Mouse (Mus musculus) cerebellum, adult 9-10 months (tissue): ENCODE measurements around the gene Eml1.

Source experiments
- DNase-seq: peaks from one replicate; pipeline ENCODE4 v3.0.0; 2022

Eml1 gene

GRCm38 (mm10) chr12:108370596-108371428, at the start of gene Eml1:
TSS of gene Eml1 (plus strand) at chr12:108370957.
- no peak for DNase-seq

DNA sequence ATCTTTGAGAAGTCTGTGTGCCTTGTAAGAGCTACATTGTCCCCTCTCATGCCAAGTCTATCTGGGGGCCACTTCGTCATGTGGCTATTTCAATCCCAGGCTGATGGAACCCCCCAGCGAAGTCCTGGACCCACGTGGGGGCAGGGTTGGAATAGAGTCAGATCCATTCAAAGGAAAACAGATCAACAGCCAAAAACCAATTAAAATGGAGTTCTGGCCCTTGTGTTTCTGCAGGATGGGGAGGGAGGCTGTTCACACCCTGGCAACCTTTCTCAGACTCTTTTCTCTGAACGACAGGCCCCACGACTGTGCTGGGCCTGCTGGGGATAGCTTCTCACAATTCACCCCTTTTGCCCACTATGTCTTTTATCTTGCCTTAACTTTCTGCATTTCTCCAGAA, 44.4 kb upstream of the Eml1 start:
- no peak for DNase-seq

GRCm38 (mm10) chr12:108327889-108328491, 42.8 kb upstream of the Eml1 start:
- DNase-seq = no peak

DNA sequence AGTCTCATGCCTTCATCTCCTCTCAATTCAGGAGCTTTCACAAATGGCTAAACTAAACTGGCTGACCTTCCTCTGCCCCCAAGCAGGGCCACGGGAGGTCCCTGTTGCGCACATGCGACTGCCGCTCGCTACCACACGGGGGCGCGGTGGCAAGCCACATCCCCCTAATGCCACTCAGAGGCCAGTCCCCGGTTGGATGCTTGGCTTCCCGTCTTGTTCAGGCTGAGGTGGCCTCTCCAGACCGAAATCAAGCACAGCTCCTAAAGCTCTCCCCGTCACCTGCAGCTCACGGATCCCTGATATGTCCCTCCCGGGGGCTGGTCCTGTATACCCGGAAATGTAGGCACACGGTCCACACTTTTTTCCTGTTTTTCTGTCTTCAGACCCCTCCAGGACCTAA, 37.7 kb upstream of the Eml1 start:
- peak; percentile 88 for DNase-seq

DNA sequence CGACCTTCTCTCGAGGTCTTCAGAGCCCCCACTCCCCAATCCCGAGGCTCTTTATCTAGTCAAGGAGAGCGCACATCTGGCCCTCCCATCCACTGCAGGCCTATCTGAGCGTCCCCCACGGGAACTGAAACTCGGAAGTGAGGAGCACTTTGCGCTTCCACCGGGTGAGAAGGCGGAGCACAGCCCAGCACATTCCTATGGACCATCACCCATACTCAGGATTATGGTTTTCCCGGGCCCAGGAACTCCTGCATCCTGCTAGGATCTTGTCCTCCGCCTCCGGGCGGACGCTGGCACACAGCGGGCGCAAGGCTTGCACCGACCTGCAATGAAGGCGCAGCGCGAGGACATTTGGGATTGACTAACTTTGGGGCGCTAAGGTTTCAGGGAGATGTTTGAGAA, 37.3 kb upstream of the Eml1 start:
- no peak for DNase-seq

GRCm38 (mm10) chr12:108333895-108334445, 36.8 kb upstream of the Eml1 start, which contains the start of gene Cyp46a1:
TSS of gene Cyp46a1 (plus strand) at chr12:108334381.
- DNase-seq = peak; percentile 100

- DNase-seq = no peak
Measured at GRCm38 (mm10) chr12:108334529-108334928, 36.2 kb upstream of the Eml1 start.

GRCm38 (mm10) chr12:108338572-108339190, 32.1 kb upstream of the Eml1 start:
- peak; percentile 67 for DNase-seq

DNA sequence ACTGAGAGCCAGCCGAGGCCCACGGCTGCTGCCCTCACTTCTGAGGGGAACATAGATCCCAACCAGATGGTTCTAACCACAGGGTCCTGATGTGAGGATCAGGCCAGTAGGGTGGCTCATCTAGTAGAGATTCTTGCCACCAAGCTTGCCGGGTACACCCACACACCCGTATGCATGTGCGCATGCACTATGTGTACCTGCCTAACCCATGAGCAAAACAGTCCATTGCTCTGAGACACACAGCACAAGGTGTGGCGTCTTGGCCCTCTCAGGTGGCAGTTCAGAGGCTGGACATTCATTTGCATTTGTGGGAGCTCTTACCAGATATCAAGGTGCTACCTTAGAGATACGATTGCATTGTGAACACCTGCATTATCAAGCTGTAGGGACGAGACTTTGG, 22.6 kb upstream of the Eml1 start:
- no peak for DNase-seq

DNA sequence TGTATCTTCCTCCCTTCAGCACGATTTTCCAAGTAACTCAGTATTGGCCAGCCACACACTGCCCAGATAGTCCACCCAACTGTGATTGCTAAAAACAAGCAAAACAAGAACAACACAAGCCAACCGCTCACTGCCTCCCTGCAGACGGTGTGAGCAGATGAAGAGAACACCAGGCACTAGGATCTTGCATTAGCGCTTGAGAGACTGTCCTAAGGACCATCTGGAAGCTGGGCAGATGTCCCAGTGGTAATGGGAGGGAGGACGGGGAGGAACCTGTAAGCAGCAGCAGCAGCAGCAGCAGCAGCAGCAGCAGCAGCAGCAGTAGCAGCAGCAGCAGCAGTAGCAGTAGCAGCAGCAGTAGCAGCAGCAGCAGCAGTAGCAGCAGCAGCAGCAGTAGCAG, 21.7 kb upstream of the Eml1 start:
- DNase-seq = no peak

DNA sequence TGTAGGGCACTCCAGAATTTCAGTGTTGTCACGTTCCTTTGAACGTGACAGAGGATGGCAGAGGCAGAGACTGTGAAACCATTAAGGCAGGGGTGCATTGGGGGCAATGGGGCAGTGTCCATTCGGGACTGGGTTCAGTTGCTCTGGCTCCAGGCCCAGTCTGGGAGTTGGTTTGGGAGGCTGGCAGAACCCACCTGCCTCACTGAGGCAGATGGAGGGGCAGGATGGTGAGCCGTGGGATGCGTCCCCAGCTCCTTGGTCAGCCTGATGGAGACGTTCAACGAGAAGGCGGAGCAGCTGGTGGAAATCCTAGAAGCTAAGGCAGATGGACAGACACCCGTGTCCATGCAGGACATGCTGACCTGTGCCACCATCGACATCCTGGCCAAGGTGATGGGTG, 19.8 kb upstream of the Eml1 start:
- DNase-seq = no peak

DNA sequence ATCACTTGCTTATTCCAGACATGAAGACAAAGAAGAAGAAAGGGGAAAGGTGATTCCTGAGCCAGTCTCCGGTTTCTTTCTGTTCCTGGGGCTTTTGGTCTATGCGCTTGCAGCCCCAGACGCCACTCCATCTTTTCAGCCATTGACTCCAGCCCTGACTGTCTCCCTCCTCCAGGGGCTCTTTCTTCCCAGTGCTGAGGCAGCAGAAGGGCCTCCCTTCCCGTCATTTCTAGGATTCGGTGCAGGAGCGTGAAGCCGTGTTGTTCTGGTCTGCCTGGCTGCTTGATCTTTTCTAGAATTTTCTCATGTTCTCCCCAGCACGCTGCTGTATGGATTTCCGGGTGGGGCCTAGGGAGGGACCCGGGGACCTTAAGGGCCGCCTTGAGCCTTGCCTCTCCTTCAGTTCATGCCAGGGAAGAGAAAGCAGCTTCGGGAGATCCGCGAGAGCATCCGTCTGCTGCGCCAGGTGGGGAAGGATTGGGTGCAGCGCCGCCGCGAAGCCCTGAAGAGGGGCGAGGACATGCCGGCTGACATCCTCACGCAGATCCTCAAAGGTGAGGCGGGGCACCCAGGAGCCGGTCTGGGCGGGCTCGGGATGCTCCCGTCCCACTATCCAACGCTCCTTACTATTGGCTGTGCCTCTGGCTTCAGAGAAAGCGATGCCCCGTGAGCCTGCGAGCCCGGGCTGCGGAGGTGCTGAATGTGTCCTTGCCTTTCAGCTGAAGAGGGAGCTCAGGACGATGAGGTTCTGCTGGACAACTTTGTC, 18.2 kb upstream of the Eml1 start:
- peak; percentile 35 for DNase-seq

DNA sequence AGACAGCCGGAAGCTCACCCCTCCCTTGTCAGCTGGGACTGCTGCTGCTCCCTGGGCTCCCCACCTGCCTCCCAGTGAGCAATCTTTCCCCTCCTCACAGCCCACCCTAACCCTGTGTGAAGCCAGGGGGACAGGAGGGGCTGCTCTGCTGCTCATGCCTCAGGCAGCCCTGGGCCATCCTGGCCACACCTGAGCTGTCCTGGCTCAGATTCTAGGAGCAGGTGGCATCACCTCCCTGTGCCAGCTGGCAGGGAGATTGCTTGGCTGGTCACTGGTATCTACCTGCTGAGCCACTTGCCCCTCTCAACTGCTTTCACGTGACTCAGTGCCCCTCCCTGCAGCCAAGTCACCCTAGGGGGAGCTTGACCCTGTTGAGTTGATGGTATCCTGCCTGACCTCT, 16.5 kb upstream of the Eml1 start:
- DNase-seq = peak; percentile 97

GRCm38 (mm10) chr12:108355271-108355670, 15.5 kb upstream of the Eml1 start:
- DNase-seq = peak; percentile 93

DNA sequence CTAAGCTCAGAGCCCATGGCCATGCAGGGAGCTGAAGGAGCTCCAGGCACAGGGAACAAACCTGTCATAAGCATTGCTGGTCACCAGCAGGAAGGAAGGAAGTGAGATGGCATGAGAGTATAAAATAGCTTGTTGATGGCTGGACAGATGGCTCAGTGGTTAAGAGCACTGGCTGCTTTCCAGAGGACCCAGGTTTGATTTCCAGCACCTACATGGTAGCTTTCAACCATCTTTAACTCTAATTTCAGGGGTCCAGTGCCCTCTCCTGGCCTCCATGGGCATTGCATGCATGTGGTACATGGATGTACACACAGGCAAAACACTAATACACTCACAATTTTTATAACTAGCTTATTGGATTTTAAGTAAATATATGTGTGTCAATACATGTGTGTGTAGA, 14.8 kb upstream of the Eml1 start:
- peak; percentile 72 for DNase-seq

GRCm38 (mm10) chr12:108363796-108364195, 7.0 kb upstream of the Eml1 start:
- peak; percentile 97 for DNase-seq

- peak; percentile 53 for DNase-seq
Measured at GRCm38 (mm10) chr12:108365340-108365739, 5.4 kb upstream of the Eml1 start.

- peak; percentile 40 for DNase-seq
Measured at GRCm38 (mm10) chr12:108365868-108366267, 4.9 kb upstream of the Eml1 start.

DNA sequence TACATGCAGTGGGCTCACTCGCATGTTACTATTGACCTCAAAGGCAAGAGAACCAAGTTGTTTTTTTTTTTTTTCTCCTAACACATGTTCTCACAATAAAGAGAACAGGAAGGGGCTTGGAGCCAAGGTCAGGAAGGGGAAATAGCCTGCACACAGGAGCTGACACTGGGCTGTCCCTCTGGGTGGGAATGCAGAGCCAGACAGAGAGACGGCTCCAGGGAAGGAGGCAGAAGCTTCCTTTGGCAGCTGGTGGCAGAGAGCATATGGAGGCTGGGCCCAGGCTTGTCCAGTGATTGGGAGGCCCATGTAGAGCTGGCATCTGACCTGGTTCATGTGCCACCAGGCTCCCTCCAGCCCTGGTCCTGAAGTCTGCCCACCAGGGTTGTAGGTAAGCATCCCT, 2.8 kb upstream of the Eml1 start:
- peak; percentile 62 for DNase-seq

DNA sequence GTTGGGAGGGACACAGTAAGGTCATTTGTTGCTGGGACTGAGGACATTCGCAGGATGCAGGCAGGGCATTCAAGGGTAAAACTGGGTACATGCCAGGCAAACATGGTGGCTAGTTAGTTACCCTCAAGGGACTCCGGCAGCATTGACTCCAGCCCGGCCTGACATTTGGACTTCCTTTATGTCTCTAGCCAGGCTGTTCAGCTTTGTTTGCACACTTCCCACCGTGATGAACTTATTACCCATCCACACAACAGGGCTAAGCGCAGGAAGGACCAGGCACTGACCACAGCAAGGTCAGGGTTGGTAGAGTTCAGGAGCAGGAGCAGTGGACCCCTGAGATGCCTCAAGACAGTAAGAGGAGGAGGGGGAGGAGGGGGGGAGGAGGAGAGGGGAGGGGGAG, 1.8 kb upstream of the Eml1 start:
- DNase-seq = no peak

DNA sequence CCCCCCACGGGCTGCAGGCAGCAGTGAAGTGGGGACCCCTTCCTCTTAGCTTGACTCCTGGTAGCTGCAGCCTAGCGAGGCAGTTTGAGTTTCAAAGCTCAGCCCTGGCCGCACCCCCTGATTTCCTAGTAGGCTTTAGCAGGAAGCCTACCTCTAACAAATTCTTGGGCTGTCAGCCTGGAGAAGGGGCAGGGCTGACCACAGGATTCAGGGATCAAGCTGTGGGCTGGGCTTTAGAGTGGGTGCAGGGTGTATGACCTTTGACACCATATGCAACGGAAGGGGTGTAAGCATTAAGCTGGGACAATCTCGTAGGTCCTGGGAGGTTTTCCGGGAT, 640 bp downstream of the Eml1 start:
- no peak for DNase-seq

- peak; percentile 82 for DNase-seq
Measured at GRCm38 (mm10) chr12:108372241-108372640, 1.5 kb downstream of the Eml1 start.

- no peak for DNase-seq
Measured at GRCm38 (mm10) chr12:108373611-108374010, 2.9 kb downstream of the Eml1 start.
